Mouse (Mus musculus) neural tube, embryonic 14.5 days (tissue): Measurements from ENCODE around the gene Vav2. TPM values are rescaled to one million over a fixed set of nuclear protein-coding genes. Genes with fewer than 3 reads are reported as not detected.

ENCODE experiments used
- ATAC-seq: fragments of 200-750 bp; cut with Nextera tagmentation; 2 replicates; pipeline ENCODE4 v1.8.0; 2017; ENCODE audit warnings: low read depth, mild to moderate bottlenecking, moderate TSS enrichment, moderate library complexity
- H3K27ac ChIP-seq: fragments of 300-500 bp; sonication (generic); 2 replicates; pipeline ENCODE4 v1.5.1; 2014; ENCODE audit warnings: low read depth, mild to moderate bottlenecking, control low read depth, low read length, moderate library complexity, mixed read lengths
- H3K27me3 ChIP-seq: fragments of 300-500 bp; sonication (generic); 2 replicates; pipeline ENCODE4 v1.6.1; 2014; ENCODE audit warnings: low read length; ENCODE audit not compliant: control insufficient read depth, insufficient read depth
- H3K36me3 ChIP-seq: fragments of 300-500 bp; sonication (generic); 2 replicates; pipeline ENCODE4 v1.6.1; 2014; ENCODE audit warnings: low read length, mixed read lengths; ENCODE audit not compliant: control insufficient read depth, insufficient read depth
- H3K4me1 ChIP-seq: fragments of 300-500 bp; sonication (generic); 2 replicates; pipeline ENCODE4 v1.6.1; 2014; ENCODE audit warnings: low read length; ENCODE audit not compliant: control insufficient read depth, insufficient read depth
- H3K4me2 ChIP-seq: fragments of 300-500 bp; sonication (generic); 2 replicates; pipeline ENCODE4 v1.6.1; 2014; ENCODE audit warnings: mild to moderate bottlenecking, low read depth, low read length, control low read depth
- H3K4me3 ChIP-seq: fragments of 300-500 bp; sonication (generic); 2 replicates; pipeline ENCODE4 v1.5.1; 2014; ENCODE audit warnings: low read depth, low read length, control low read depth, mixed read lengths
- H3K9ac ChIP-seq: fragments of 300-500 bp; sonication (generic); replicated peaks from 2 replicates; pipeline ENCODE4 v1.6.1; 2014; ENCODE audit warnings: low read depth, mild to moderate bottlenecking, control low read depth, low read length, mixed read lengths
- H3K9me3 ChIP-seq: fragments of 300-500 bp; sonication (generic); 2 replicates; pipeline ENCODE4 v1.6.1; 2016; ENCODE audit warnings: low read length; ENCODE audit not compliant: control insufficient read depth
- WGBS: fragments of 180-500 bp; shearing (Covaris S2); extraction: QIAGEN DNeasy Blood & Tissue Kit; methylation state at CpG from one replicate; pipeline ENCODE4 v1.1.7; 2014; 5-methylcytosine and 5-hydroxymethylcytosine counted together
- polyA plus RNA-seq: library from polyadenylated mRNA; unstranded; fragments of >200 nt; fragmentation: Nextera tagmentation; extraction: Ambion mirVana; gene quantifications from 2 replicates; pipeline ENCODE4 v1.2.1, GENCODE M21; 2014

Gene Vav2
- polyA plus RNA-seq, 1 experiment from 2014 or later: 14.5 TPM

DNA sequence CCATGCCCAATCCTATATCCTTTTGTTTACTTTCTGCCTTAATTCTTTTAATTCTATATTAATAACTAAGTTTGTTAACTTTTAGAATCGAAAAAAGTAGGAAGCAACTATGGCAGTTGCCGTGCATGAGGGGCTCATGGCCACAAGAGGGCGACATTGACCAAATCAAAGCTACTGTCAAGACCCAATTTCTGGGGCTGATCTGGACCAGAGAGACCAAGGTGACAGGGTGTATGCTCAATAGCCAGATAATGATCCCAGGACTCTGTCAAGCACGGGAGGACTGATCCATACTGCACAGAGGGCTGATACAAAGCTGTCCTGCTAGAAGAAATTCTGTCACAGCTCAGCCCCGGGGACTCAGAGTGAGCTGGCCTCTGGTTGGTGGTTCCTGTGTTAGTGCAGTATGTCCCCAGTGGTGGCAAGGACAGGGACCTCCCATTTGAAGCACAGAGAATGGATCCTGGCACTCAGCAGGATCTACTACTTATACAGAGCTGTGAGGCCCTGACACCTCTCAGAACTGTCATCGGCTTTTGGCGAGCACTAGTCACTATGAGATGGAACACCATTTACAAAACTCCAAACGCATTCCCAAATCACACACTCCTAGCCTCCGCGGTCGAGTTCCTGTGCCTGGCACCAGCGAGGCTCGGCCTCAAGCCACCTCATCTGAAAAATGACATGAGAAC lies 145.8 kb downstream of the Vav2 start:
- ATAC-seq: peak; percentile 51; the same call in 1 of the 2 replicates
- Histone ChIP-seq H3K9ac (no peak overlapping the region), H3K36me3 (peaks cover 28% of the 10 kb centered on the region; the same call in 1 of the 2 replicates), H3K4me1 (no peaks in the 10 kb centered on the region), H3K4me3 (no peak overlapping the region), H3K27me3 (no peaks in the 10 kb centered on the region), H3K9me3 (no peaks in the 10 kb centered on the region), H3K27ac (no peak overlapping the region), H3K4me2 (no peak overlapping the region)
- WGBS: 72% methylated on average over 13 of the region's 13 CpGs

DNA sequence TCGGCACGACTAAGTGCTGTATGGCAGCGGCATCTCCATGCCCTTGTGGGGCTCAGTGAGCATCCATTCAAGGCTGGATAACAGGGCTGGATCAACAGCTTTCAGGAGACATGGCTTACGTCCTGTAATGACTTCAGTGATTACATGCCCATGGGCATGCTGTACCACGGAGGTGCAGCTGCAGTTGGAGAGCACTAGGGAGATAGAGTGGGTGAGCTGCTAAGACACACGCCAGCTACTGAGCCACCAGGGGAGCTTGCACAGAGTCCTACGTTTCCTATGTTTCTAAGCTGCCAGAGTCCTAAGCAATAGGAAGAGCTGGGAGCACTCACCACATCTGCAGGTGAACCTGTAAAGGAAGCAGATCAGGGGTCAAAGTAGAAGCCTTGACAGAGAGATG lies 148.0 kb downstream of the Vav2 start:
- Histone ChIP-seq H3K27ac (no peak overlapping the region), H3K4me3 (no peak overlapping the region), H3K4me2 (no peak overlapping the region), H3K9me3 (no peaks in the 10 kb centered on the region), H3K36me3 (peaks cover 42% of the 10 kb centered on the region), H3K27me3 (no peaks in the 10 kb centered on the region), H3K4me1 (no peaks in the 10 kb centered on the region), H3K9ac (no peak overlapping the region)
- ATAC-seq: no peak
- WGBS: 91% methylated on average over 7 of the region's 7 CpGs

DNA sequence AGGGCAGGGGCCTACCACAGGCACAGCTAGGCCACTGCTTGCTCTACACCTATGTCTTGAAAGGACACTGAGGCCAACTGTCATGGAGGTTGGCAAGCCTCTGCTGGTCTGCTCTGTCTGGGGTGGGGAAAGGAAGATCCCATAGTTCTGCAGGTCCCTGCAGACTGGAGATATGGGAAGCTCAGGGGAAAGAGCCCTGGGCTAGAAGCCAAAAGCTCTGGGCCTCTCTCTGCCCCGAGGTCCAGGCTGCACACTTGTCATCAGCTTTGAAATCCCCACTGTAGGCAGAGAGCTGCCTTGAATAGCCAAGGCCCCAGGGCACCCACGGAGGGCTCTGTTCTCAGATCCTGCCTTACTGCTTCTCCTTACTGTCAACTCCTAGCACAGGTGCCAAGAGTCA lies 158.5 kb downstream of the Vav2 start:
- Histone ChIP-seq H3K27ac (no peak overlapping the region), H3K27me3 (no peaks in the 10 kb centered on the region), H3K4me3 (no peak overlapping the region), H3K9ac (no peak overlapping the region), H3K4me1 (no peaks in the 10 kb centered on the region), H3K4me2 (no peak overlapping the region), H3K36me3 (peaks cover 50% of the 10 kb centered on the region), H3K9me3 (no peaks in the 10 kb centered on the region)
- 80% methylated on average over 2 of the region's 2 CpGs for WGBS
- ATAC-seq: no peak

DNA sequence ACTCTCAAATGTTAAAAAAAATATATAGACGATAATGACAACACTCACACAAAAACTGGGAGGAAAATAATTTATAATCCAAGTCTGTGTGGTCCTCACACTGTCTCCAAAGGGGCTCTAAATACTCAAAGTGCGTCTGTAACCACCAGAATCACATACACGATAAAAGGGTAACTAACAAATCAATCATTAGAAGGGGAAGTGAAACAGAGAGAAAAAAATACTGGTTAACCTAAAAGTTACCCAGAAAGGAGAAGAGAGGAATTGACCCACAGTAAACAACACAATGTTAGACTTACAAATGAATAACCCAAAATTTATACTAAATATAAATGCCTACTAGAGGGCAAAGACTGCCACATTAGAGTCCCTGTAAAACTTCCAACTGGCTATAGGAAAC lies 161.0 kb downstream of the Vav2 start:
- Histone ChIP-seq H3K27ac (no peak overlapping the region), H3K27me3 (no peaks in the 10 kb centered on the region), H3K4me1 (no peaks in the 10 kb centered on the region), H3K9ac (no peak overlapping the region), H3K36me3 (peaks cover 43% of the 10 kb centered on the region), H3K4me3 (no peak overlapping the region), H3K9me3 (no peaks in the 10 kb centered on the region), H3K4me2 (no peak overlapping the region)
- 85% methylated on average over 3 of the region's 3 CpGs for WGBS
- no peak for ATAC-seq

DNA sequence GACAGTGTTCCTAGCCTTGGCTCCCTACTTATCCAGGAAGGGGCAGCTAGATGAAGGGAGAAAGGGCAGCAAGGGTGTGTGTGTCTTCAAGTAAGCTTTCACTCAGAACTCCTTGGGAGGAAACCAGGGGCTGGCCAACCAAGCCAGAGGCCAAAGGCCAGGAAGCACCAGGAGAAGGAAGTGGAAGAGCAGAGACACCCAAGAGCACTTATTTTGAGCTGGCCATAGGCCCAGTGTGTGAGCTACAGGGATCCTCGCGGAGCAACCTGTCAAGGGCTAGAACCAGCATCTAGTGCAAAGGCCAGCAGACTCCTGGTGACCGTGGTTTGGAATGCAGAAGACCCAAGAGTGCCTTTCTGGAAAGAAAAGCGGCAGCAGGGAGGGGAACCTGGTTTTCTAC lies 163.8 kb downstream of the Vav2 start:
- peaks cover 38% of the 10 kb centered on the region for H3K36me3 ChIP-seq
- no peak for ATAC-seq
- no peaks in the 10 kb centered on the region for H3K27me3 ChIP-seq
- no peaks in the 10 kb centered on the region for H3K4me1 ChIP-seq
- H3K27ac ChIP-seq: no peak overlapping the region
- 92% methylated on average over 4 of the region's 4 CpGs for WGBS
- no peaks in the 10 kb centered on the region for H3K9me3 ChIP-seq
- no peak overlapping the region for H3K4me3 ChIP-seq
- H3K4me2 ChIP-seq: no peak overlapping the region
- no peak overlapping the region for H3K9ac ChIP-seq

DNA sequence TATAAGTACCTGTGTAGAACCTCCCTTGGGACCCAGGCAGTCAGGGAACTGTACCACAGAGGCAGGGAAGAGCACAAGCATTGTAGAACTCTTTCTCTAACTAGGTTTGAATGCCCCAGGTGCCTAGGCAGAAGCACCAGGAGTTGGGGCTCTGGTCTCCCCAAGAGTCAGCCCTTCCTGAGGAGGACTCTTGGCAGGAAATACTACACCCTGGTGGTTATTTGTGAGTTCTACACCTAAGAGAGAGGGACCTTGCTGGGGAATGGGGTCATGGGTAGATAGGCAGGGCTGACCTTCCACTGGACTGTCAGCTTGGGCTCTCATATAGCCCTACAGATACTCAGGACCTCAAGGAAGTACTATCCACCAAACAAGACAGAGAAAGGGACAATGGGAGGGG lies 175.4 kb downstream of the Vav2 start:
- Histone ChIP-seq H3K27me3 (no peaks in the 10 kb centered on the region), H3K4me3 (no peak overlapping the region), H3K36me3 (no peaks in the 10 kb centered on the region), H3K9ac (no peak overlapping the region), H3K9me3 (no peaks in the 10 kb centered on the region), H3K27ac (no peak overlapping the region), H3K4me2 (no peak overlapping the region), H3K4me1 (0 out of 2 replicates have a peak, but pooled peaks cover 2% of the 10 kb centered on the region)
- no peak for ATAC-seq

DNA sequence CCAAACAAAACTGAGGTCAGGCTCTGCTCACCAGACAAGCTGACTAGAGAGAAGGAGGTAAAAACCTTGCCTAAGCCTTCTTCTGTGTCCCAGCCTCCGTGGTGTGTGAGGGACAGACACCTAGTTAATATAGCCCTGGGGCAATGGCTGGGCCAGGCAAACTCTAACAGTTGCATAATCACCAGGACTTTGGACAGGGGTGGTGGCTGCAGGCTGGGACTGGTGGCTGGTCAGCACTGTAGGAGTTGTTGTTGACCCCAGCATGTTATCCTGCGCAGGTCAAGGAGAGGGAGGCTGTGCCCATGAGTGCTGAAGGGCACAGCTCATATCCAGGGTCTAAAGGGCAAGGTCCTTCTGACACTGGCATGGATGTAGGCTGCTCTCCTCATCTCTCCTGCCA lies 178.6 kb downstream of the Vav2 start, which contains the start of gene Sardh:
Sardh (minus strand) TSS at position 127 of the 400 bp plus-strand sequence.
- no peak for ATAC-seq
- Histone ChIP-seq H3K9ac (no peak within 1 kb of the TSS), H3K36me3 (no peaks in the 10 kb centered on the region), H3K27me3 (no peaks in the 10 kb centered on the region), H3K4me1 (0 out of 2 replicates have a peak, but pooled peaks cover 3% of the 10 kb centered on the region), H3K4me2 (no peak within 1 kb of the TSS), H3K4me3 (no peak within 1 kb of the TSS), H3K27ac (no peak within 1 kb of the TSS), H3K9me3 (no peaks in the 10 kb centered on the region)
- WGBS: 89% methylated on average over 2 of the region's 2 CpGs

DNA sequence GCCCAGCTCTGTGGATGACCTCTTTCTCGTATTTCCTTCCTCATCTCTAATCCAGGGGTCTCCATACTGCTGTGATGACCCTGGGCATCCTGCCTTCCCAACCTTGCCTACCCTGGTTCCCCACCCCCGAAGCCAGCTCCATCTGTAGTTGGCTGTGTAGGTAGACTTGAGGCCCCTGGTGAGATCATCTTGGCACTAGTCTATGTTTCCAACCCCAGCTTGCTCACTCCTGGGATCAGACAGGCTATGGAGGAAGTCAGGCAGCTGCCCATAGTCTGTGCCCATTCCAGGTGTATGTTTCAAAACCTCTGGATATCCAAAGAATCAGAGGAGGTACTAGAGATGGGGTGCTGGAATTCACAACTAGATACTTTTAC lies 179.4 kb downstream of the Vav2 start:
- peak; percentile 28; the same call in 1 of the 2 replicates for ATAC-seq
- no peaks in the 10 kb centered on the region for H3K9me3 ChIP-seq
- H3K4me3 ChIP-seq: no peak overlapping the region
- 0 out of 2 replicates have a peak, but pooled peaks cover 3% of the 10 kb centered on the region for H3K4me1 ChIP-seq
- H3K4me2 ChIP-seq: no peak overlapping the region
- H3K36me3 ChIP-seq: no peaks in the 10 kb centered on the region
- 66% methylated on average over 2 of the region's 2 CpGs for whole genome bisulfite sequencing
- no peak overlapping the region for H3K27ac ChIP-seq
- H3K9ac ChIP-seq: no peak overlapping the region
- H3K27me3 ChIP-seq: no peaks in the 10 kb centered on the region

DNA sequence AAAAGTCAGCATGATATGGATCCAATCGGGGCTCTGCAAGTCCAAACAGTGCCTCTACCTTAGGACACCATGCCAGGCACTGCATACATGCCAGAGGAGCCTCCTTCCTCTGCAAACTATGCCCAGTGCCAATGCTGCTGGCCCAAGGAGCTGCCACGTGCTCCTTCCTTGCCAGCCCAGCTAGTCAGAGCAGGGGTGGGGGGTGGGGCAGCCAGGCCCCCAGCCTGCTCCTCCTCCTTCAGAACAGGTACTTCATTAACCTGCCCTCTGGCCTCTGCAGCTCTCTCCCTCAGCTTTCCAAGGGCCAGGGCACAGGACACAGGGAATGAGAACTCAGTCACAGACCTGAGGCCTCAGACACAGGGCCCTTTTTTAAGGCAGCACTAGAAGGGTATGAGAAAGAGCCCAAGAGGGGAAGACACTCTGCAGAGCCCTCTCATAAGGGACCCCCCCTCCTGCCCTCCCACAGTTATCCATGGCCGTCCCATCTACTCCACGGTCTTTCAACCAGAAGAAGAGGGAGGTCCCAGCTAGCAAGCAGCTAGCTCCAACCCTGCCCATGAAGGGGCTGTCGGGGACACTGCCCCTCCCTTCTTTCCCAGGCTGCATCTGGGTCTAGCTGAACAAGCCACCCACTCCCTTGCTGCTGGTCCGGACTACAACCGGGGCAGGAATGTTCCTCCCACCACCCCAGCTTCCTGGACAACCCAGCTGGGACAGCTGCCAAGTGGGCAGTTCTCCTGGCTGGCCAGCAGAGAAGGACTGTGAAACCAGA lies 179.9 kb downstream of the Vav2 start:
- no peak overlapping the region for H3K9ac ChIP-seq
- H3K27me3 ChIP-seq: no peaks in the 10 kb centered on the region
- H3K4me3 ChIP-seq: no peak overlapping the region
- no peak overlapping the region for H3K27ac ChIP-seq
- no peaks in the 10 kb centered on the region for H3K9me3 ChIP-seq
- WGBS: 49% methylated on average over 7 of the region's 7 CpGs
- 0 out of 2 replicates have a peak, but pooled peaks cover 3% of the 10 kb centered on the region for H3K4me1 ChIP-seq
- peak; percentile 81; the same call in 1 of the 2 replicates for ATAC-seq
- no peaks in the 10 kb centered on the region for H3K36me3 ChIP-seq
- H3K4me2 ChIP-seq: peak overlapping the region; percentile 19
